Mouse (Mus musculus) ES-E14 (cell line): ENCODE results near the gene Smarcc1.

ENCODE experiments used
- CHD2 ChIP-seq: IDR thresholded peaks from 2 replicates; pipeline ENCODE4 v1.6.1; 2014; ENCODE audit warnings: mild to moderate bottlenecking, low read depth, low read length, inconsistent platforms
- HCFC1 ChIP-seq: IDR thresholded peaks from 2 replicates; pipeline ENCODE4 v1.6.1; 2012; ENCODE audit warnings: low read length, inconsistent platforms, borderline replicate concordance; ENCODE audit not compliant: insufficient read depth
- ZC3H11A ChIP-seq: IDR thresholded peaks from 2 replicates; pipeline ENCODE4 v1.6.1; 2012; ENCODE audit warnings: low read depth, mild to moderate bottlenecking, inconsistent platforms, low read length, borderline replicate concordance
- ZNF384 ChIP-seq: IDR thresholded peaks from 2 replicates; pipeline ENCODE4 v1.6.1; 2012; ENCODE audit warnings: low read depth, low read length, inconsistent platforms

DNA sequence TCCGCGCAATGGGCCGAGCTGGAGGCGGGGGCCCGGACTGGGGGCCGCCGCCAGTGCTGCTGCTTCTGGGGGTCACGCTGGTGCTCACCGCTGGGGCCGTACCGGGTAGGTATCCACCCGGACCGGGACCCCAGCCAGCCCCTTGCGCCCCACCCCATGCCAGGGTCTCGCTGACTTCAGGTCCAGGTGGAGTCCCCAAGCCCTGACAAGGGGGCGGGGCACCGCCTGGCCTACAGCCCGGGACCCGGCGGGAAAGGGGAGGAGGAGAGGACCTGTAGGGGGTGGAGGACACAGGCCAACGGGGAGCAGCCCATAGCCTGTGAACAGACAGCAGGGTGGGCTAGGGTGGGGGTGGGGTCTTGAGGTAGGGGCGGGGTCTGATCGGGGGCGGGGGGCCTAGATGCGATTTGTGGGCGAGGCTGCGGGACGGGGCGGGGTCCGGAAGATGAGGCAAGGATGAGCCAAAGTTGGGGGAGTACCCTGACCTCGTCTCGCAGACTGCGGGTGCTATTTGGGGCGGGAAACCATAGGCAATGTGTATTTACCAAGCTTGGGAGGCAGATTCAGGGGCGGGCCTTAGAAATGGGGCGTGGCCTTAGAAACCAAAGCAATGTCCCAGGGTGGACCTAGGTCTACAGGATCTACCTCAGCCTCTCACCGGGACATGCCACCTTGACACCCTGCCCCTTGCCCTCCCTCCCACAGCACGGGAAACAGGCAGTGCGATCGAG lies 128.2 kb downstream of the Smarcc1 start:
- TF ChIP-seq ZNF384: no peak
- TF ChIP-seq HCFC1: no peak
- no peak for TF ChIP-seq ZC3H11A
- TF ChIP-seq CHD2: no peak
